Mouse (Mus musculus) liver, postnatal 0 days (tissue): ENCODE data around the gene Cacna1a. TPM values are rescaled to one million over a fixed set of nuclear protein-coding genes. Genes with fewer than 3 reads are reported as not detected.
A peak's percentile ranks its signal among the peaks of the same experiment; 100 is the strongest.

Source experiments
- ATAC-seq: fragments of 200-750 bp; cut with Nextera tagmentation; 2 replicates; pipeline ENCODE4 v1.8.0; 2017; ENCODE audit warnings: mild to moderate bottlenecking, moderate library complexity
- DNase-seq: peaks from one replicate; pipeline ENCODE4 v3.0.0-alpha.2; 2016
- H3K27ac ChIP-seq: fragments of 300-500 bp; sonication (generic); 2 replicates; pipeline ENCODE4 v1.5.1; 2014; ENCODE audit warnings: antibody characterized with exemption, moderate library complexity, mild to moderate bottlenecking, low read depth
- H3K27me3 ChIP-seq: fragments of 300-500 bp; sonication (generic); 2 replicates; pipeline ENCODE4 v1.6.1; 2014; ENCODE audit warnings: low read length, control low read depth, mixed read lengths; ENCODE audit not compliant: insufficient read depth
- H3K36me3 ChIP-seq: fragments of 300-500 bp; sonication (generic); replicated peaks from 2 replicates; pipeline ENCODE4 v1.6.1; 2014; ENCODE audit warnings: mild to moderate bottlenecking, control low read depth, low read length, moderate library complexity, mixed read lengths; ENCODE audit not compliant: insufficient read depth
- H3K4me1 ChIP-seq: fragments of 300-500 bp; sonication (generic); 2 replicates; pipeline ENCODE4 v1.6.1; 2014; ENCODE audit warnings: antibody characterized with exemption, mild to moderate bottlenecking, control low read depth; ENCODE audit not compliant: insufficient read depth
- H3K4me2 ChIP-seq: fragments of 300-500 bp; sonication (generic); 2 replicates; pipeline ENCODE4 v1.6.1; 2014; ENCODE audit warnings: low read depth, mild to moderate bottlenecking, low read length, moderate library complexity, mixed read lengths
- H3K4me3 ChIP-seq: fragments of 300-500 bp; sonication (generic); 2 replicates; pipeline ENCODE4 v1.5.1; 2014; ENCODE audit warnings: low read depth, low read length
- H3K9ac ChIP-seq: fragments of 300-500 bp; sonication (generic); replicated peaks from 2 replicates; pipeline ENCODE4 v1.6.1; 2014; ENCODE audit warnings: mild to moderate bottlenecking, moderate library complexity
- H3K9me3 ChIP-seq: fragments of 300-500 bp; sonication (generic); 2 replicates; pipeline ENCODE4 v1.6.1; 2016; ENCODE audit warnings: mild to moderate bottlenecking, control low read depth, low read length, mixed read lengths
- CTCF ChIP-seq: sonication (generic); IDR thresholded peaks from 2 replicates; pipeline ENCODE4 v1.5.1; 2016; ENCODE audit warnings: antibody characterized with exemption, low read depth
- EP300 ChIP-seq: IDR thresholded peaks from 2 replicates; pipeline ENCODE4 v1.6.1; 2016; ENCODE audit warnings: antibody characterized with exemption, low read depth, mild to moderate bottlenecking
- WGBS: fragments of 180-500 bp; shearing (Covaris S2); extraction: QIAGEN DNeasy Blood & Tissue Kit; methylation state at CpG from one replicate; pipeline ENCODE4 v1.1.7; 2014; ENCODE audit not compliant: insufficient replicate concordance; 5-methylcytosine and 5-hydroxymethylcytosine counted together
- polyA plus RNA-seq: library from polyadenylated mRNA; unstranded; fragments of >200 nt; fragmentation: Nextera tagmentation; extraction: Ambion mirVana; gene quantifications from 2 replicates; pipeline ENCODE4 v1.2.1, GENCODE M21; 2015

Gene Cacna1a
- polyA plus RNA-seq, 1 experiment from 2014 or later, result 0.49 TPM

GRCm38 (mm10) chr8:84637946-84638554, 249.8 kb downstream of the Cacna1a start:
- Histone ChIP-seq H3K4me2 (peak overlapping the region; percentile 96), H3K27ac (no peak overlapping the region), H3K36me3 (no peaks in the 10 kb centered on the region; the same call in 1 of the 2 replicates), H3K9me3 (no peaks in the 10 kb centered on the region), H3K27me3 (0 out of 2 replicates have a peak, but pooled peaks cover 4% of the 10 kb centered on the region), H3K4me3 (peak overlapping the region; percentile 72), H3K9ac (peak overlapping the region; percentile 70), H3K4me1 (peaks cover 11% of the 10 kb centered on the region)
- TF ChIP-seq EP300 (no peak), CTCF (no peak)
- DNase-seq, result no peak
- 39% methylated on average over 8 of the region's 8 CpGs for WGBS
- no peak for ATAC-seq

- WGBS, result under 1% methylated on average over 46 of the region's 52 CpGs
- H3K27ac ChIP-seq, result peak overlapping the region; percentile 78
These were observed 250.4 kb downstream of the Cacna1a start for GRCm38 (mm10) chr8:84638555-84639161.

GRCm38 (mm10) chr8:84639162-84640009, 251.1 kb downstream of the Cacna1a start:
- Histone ChIP-seq H3K27me3 (0 out of 2 replicates have a peak, but pooled peaks cover 4% of the 10 kb centered on the region), H3K9ac (peak overlapping the region; percentile 70), H3K27ac (peak overlapping the region; percentile 78), H3K36me3 (no peaks in the 10 kb centered on the region; the same call in 1 of the 2 replicates), H3K9me3 (no peaks in the 10 kb centered on the region), H3K4me1 (peaks cover 11% of the 10 kb centered on the region), H3K4me3 (peak overlapping the region; percentile 72), H3K4me2 (peak overlapping the region; percentile 96)
- WGBS, result under 1% methylated on average over 86 of the region's 106 CpGs
- TF ChIP-seq EP300 (no peak), CTCF (peak; percentile 57)
- ATAC-seq (peak; percentile 95), DNase-seq (peak; percentile 96)

More at GRCm38 (mm10) chr8:84638555-84639161, 250.4 kb downstream of the Cacna1a start:
- ATAC-seq, result peak; percentile 2
- peak overlapping the region; percentile 96 for H3K4me2 ChIP-seq
- no peak for DNase-seq
- H3K4me1 ChIP-seq, result peaks cover 11% of the 10 kb centered on the region
- no peaks in the 10 kb centered on the region for H3K9me3 ChIP-seq
- 0 out of 2 replicates have a peak, but pooled peaks cover 4% of the 10 kb centered on the region for H3K27me3 ChIP-seq
- H3K36me3 ChIP-seq, result no peaks in the 10 kb centered on the region; the same call in 1 of the 2 replicates
- peak overlapping the region; percentile 72 for H3K4me3 ChIP-seq
- no peak for TF ChIP-seq CTCF
- peak overlapping the region; percentile 70 for H3K9ac ChIP-seq

GRCm38 (mm10) chr8:84640010-84640588, 251.9 kb downstream of the Cacna1a start:
- peak overlapping the region; percentile 96 for H3K4me2 ChIP-seq
- H3K9me3 ChIP-seq, result no peaks in the 10 kb centered on the region
- H3K27me3 ChIP-seq, result 0 out of 2 replicates have a peak, but pooled peaks cover 4% of the 10 kb centered on the region
- ATAC-seq (no peak), DNase-seq (no peak)
- H3K4me1 ChIP-seq, result peaks cover 11% of the 10 kb centered on the region
- no peaks in the 10 kb centered on the region; the same call in 1 of the 2 replicates for H3K36me3 ChIP-seq
- H3K9ac ChIP-seq, result peak overlapping the region; percentile 62
- TF ChIP-seq CTCF (no peak), EP300 (no peak)
- H3K4me3 ChIP-seq, result peak overlapping the region; percentile 54
- 0 out of 2 replicates have a peak overlapping the region, but pooled peaks have one; percentile 26 for H3K27ac ChIP-seq
- WGBS, result 36% methylated on average over 9 of the region's 9 CpGs

GRCm38 (mm10) chr8:84640617-84641294, 252.5 kb downstream of the Cacna1a start:
- ATAC-seq, result no peak
- H3K4me3 ChIP-seq, result peak overlapping the region; percentile 54; the same call in 1 of the 2 replicates
- H3K4me2 ChIP-seq, result peak overlapping the region; percentile 96

More at GRCm38 (mm10) chr8:84640617-84641294, 252.5 kb downstream of the Cacna1a start:
- no peaks in the 10 kb centered on the region for H3K9me3 ChIP-seq
- H3K9ac ChIP-seq, result no peak overlapping the region; the same call in 1 of the 2 replicates
- peaks cover 11% of the 10 kb centered on the region for H3K4me1 ChIP-seq
- no peaks in the 10 kb centered on the region; the same call in 1 of the 2 replicates for H3K36me3 ChIP-seq
- 75% methylated on average over 6 of the region's 7 CpGs for WGBS
- TF ChIP-seq CTCF, result no peak
- no peak for TF ChIP-seq EP300
- 0 out of 2 replicates have a peak, but pooled peaks cover 4% of the 10 kb centered on the region for H3K27me3 ChIP-seq
- DNase-seq, result no peak
- 0 out of 2 replicates have a peak overlapping the region, but pooled peaks have one; percentile 26 for H3K27ac ChIP-seq
